Comparison of ENCODE assay signal across 8 mouse cellular contexts in genomic region chr6:93657187-93657974, GRCm38 (mm10).
DNase-seq lines count a peak whose midpoint lies in the region; ATAC-seq and TF ChIP-seq lines count a peak whose summit lies in the region.

No protein-coding gene starts in this region.

- ATAC-seq in activated CD4-positive, CD25-positive, alpha-beta regulatory T cell, adult 4 months: no peak

- no peak overlapping the region for H3K4me3 ChIP-seq in thymus, adult 2 months (ENCODE audit: control insufficient read depth, insufficient read depth, low read length)
- no peak overlapping the region for H3K4me3 ChIP-seq in gastrocnemius, adult 2 months
- no peak overlapping the region for H3K4me3 ChIP-seq in limb, embryonic 10.5 days

- no peaks in the 10 kb centered on the region for H3K27me3 ChIP-seq in thymus, adult 2 months (ENCODE audit: control insufficient read depth, insufficient read depth, low read length)
- no peaks in the 10 kb centered on the region for H3K27me3 ChIP-seq in limb, embryonic 10.5 days (ENCODE audit: low read depth, poor library complexity, severe bottlenecking)

- DNase-seq in thymus, adult 2 months: peak; percentile 17
- DNase-seq in thymus, adult 18-20 months: no peak
- peak; percentile 24 for DNase-seq in c-Kit-positive CD71-positive TER-119-positive erythroid progenitor cells, embryonic 14.5 days (ENCODE audit: low spot score)
- DNase-seq in gastrocnemius, adult 2 months: peak; percentile 76
- peak; percentile 31 for DNase-seq in kidney, adult 11 months
- DNase-seq in limb, embryonic 10.5 days (ENCODE audit: low spot score): peak; percentile 83
- DNase-seq in ovary, postnatal 14 days (ENCODE audit: low spot score): peak; percentile 61

- 18% methylated on average over 13 of the region's 13 CpGs for WGBS in thymus, adult 2 months
- 49% methylated on average over 13 of the region's 13 CpGs for whole genome bisulfite sequencing in limb, embryonic 10.5 days

- intact Hi-C loops in gastrocnemius, adult 2 months (cut with DNase I): loop anchor here (5.0 to 10.0 kb wide), 2 partner anchors 325 to 873 kb away; no protein-coding TSS in a partner anchor

- no peak overlapping the region for H3K27ac ChIP-seq in thymus, adult 2 months (ENCODE audit: control insufficient read depth, insufficient read depth, low read length)
- no peak overlapping the region for H3K27ac ChIP-seq in gastrocnemius, adult 2 months
- H3K27ac ChIP-seq in limb, embryonic 10.5 days: no peak overlapping the region

- TF ChIP-seq CTCF in thymus, adult 2 months (IDR thresholded peaks at IDR 0.05; ENCODE audit: borderline replicate concordance, control insufficient read depth, extremely low read depth, insufficient read depth, low read length, poor library complexity): no peak
- peak; percentile 95 for TF ChIP-seq CTCF in gastrocnemius, adult 2 months (IDR thresholded peaks at IDR 0.05)

- TF ChIP-seq POLR2A in thymus, adult 2 months (IDR thresholded peaks at IDR 0.05; ENCODE audit: control insufficient read depth, extremely low read depth, insufficient read depth, low read length, poor library complexity): no peak

- H3K4me1 ChIP-seq in thymus, adult 2 months (replicated peaks; ENCODE audit: control insufficient read depth, insufficient read depth, low read length): no peaks in the 10 kb centered on the region
- peaks cover 10% of the 10 kb centered on the region; the same call in 1 of the 2 replicates for H3K4me1 ChIP-seq in limb, embryonic 10.5 days

- no peaks in the 10 kb centered on the region for H3K36me3 ChIP-seq in thymus, adult 2 months (ENCODE audit: control insufficient read depth, insufficient read depth, low read length)
- no peaks in the 10 kb centered on the region for H3K36me3 ChIP-seq in limb, embryonic 10.5 days

- no peaks in the 10 kb centered on the region for H3K9me3 ChIP-seq in limb, embryonic 10.5 days (replicated peaks)

Comparison
In these comparisons a context has a peak if more than half of its experiments do, and no peak if none do; other contexts are left out.
1. DNase-seq: peak in thymus, adult 2 months (single experiment), c-Kit-positive CD71-positive TER-119-positive erythroid progenitor cells, embryonic 14.5 days (single experiment), gastrocnemius, adult 2 months (single experiment), kidney, adult 11 months (single experiment), limb, embryonic 10.5 days (single experiment) and ovary, postnatal 14 days (single experiment); none in thymus, adult 18-20 months (0 of 2).